ENCODE assay signal across 18 mouse cellular contexts in the genomic region with DNA sequence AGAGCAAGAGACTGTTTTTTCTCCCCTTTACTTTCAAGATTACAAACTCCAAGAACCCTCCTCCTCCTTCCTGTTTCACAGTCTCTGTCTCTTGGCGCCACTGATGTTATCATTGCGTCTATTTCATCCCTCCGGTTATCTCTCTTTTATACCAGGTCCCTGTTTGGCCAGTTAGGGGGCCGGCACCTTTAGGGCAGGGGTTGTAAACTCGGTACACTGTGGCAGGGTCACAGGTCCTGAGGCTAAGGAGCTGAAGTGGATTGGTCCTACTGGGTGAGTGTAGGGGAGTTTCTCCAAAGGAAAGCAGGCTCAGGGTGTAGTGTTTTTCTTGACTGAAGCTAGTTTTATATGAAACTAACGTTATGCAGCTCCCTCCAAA. TPM values are rescaled to one million over a fixed set of nuclear protein-coding genes. Genes with fewer than 3 reads are reported as not detected.
A peak's percentile ranks its signal among the peaks of the same experiment; 100 is the strongest.
DNase-seq lines count a peak whose midpoint lies in the region; ATAC-seq and TF ChIP-seq lines count a peak whose summit lies in the region.
"Had no signal": no experiment of that assay in that cellular context is flagged by ENCODE, and none has a peak within 500 bp of the region (broad histone marks: within the 10 kb centered on the region; RNA-seq: fewer than 3 reads in every experiment).

No protein-coding gene starts in this region.

- TF ChIP-seq EP300 in MEL (IDR thresholded peaks at IDR 0.05; ENCODE audit: low read depth in 1 of 2, low read length in 2 of 2) = peak in 1 of 2 experiments; percentile 16; a peak in 2 of 4 replicates

- peak; percentile 40; the same call in 1 of the 2 replicates for ATAC-seq in heart, embryonic 15.5 days (replicated peaks; ENCODE audit: insufficient number of reproducible peaks, insufficient read depth, low FRiP score, low read depth)
- ATAC-seq in liver, embryonic 15.5 days (ENCODE audit: insufficient read depth) = peak; percentile 54; the same call in 1 of the 2 replicates
- ATAC-seq in activated CD4-positive, CD25-positive, alpha-beta regulatory T cell, adult 4 months = no peak
- ATAC-seq: inflammation-experienced regulatory T-cells, adult 6 months; midbrain, embryonic 13.5 days had no signal

- H3K36me3 ChIP-seq in heart, embryonic 15.5 days = no peaks in the 10 kb centered on the region
- peaks cover 0 to 23% of the 10 kb centered on the region in 2 experiments; a peak in 2 of 4 replicates for H3K36me3 ChIP-seq in MEL (ENCODE audit: control insufficient read depth in 1 of 2, insufficient read depth in 2 of 2, low read length in 2 of 2)
- H3K36me3 ChIP-seq in liver, embryonic 15.5 days (replicated peaks) = no peaks in the 10 kb centered on the region
- H3K36me3 ChIP-seq: limb, embryonic 10.5 days; midbrain, embryonic 13.5 days had no signal

- no peak for DNase-seq in heart, postnatal 4 days
- peak; percentile 60 for DNase-seq in MEL (ENCODE audit: low read depth, low spot score)
- DNase-seq in induced T-regulatory cell, adult 2 months (ENCODE audit: low read depth) = peak; percentile 7
- DNase-seq in cerebellum, adult 11 months = no peak
- no peak for DNase-seq in frontal cortex, postnatal 10 days (ENCODE audit: low spot score in 2 of 2)
- DNase-seq: adrenal gland, adult 2 months; cerebellum, adult 9-11 months; embryo, embryonic 11 days; layer of hippocampus, postnatal 36 days; lung, postnatal 14 days; right cerebral cortex, postnatal 14 days; thymus, postnatal 25 days had no signal

- no peaks in the 10 kb centered on the region for H3K27me3 ChIP-seq in heart, embryonic 15.5 days
- no peaks in the 10 kb centered on the region for H3K27me3 ChIP-seq in MEL (ENCODE audit: control insufficient read depth in 1 of 2, insufficient read depth in 2 of 2, low read length in 2 of 2)
- H3K27me3 ChIP-seq in liver, embryonic 15.5 days = 0 out of 2 replicates have a peak, but pooled peaks cover 3% of the 10 kb centered on the region

- peaks cover 21% of the 10 kb centered on the region for H3K4me1 ChIP-seq in heart, embryonic 15.5 days (replicated peaks)
- peaks cover 22 to 35% of the 10 kb centered on the region in 2 experiments for H3K4me1 ChIP-seq in MEL (ENCODE audit: control insufficient read depth in 1 of 2, insufficient read depth in 2 of 2, low read length in 2 of 2)
- peaks cover 31% of the 10 kb centered on the region for H3K4me1 ChIP-seq in liver, embryonic 15.5 days (replicated peaks)

- TF ChIP-seq RAD21 in MEL (IDR thresholded peaks at IDR 0.05; ENCODE audit: low read depth, low read length) = no peak

- no peaks in the 10 kb centered on the region for H3K9me3 ChIP-seq in heart, embryonic 15.5 days (replicated peaks)
- H3K9me3 ChIP-seq in MEL (replicated peaks; ENCODE audit: insufficient read depth, low read length) = no peaks in the 10 kb centered on the region
- H3K9me3 ChIP-seq in liver, embryonic 15.5 days (replicated peaks) = no peaks in the 10 kb centered on the region
- H3K9me3 ChIP-seq: limb, embryonic 10.5 days; midbrain, embryonic 13.5 days had no signal

- 8% methylated on average over 6 of the region's 6 CpGs for WGBS in heart, embryonic 15.5 days
- 2% methylated on average over 6 of the region's 6 CpGs for WGBS in liver, embryonic 15.5 days (ENCODE audit: insufficient replicate concordance)

- no peaks in the 10 kb centered on the region for H3K79me2 ChIP-seq in MEL (ENCODE audit: control insufficient read depth, insufficient read depth, low read length, poor library complexity)

- TF ChIP-seq CTCF in MEL (IDR thresholded peaks at IDR 0.05 in 2 of 3, conservative IDR thresholded peaks at IDR 0.05 in 1 of 3; ENCODE audit: control insufficient read depth in 1 of 3, insufficient read depth in 1 of 3, low read depth in 2 of 3, low read length in 3 of 3, poor library complexity in 1 of 3, severe bottlenecking in 1 of 3) = no peak

- no peak overlapping the region; the same call in 1 of the 2 replicates for H3K9ac ChIP-seq in heart, embryonic 15.5 days
- peak overlapping the region; percentile 63 for H3K9ac ChIP-seq in MEL (ENCODE audit: control insufficient read depth, low read depth, low read length, poor library complexity, severe bottlenecking)
- H3K9ac ChIP-seq in liver, embryonic 15.5 days = no peak overlapping the region
- H3K9ac ChIP-seq: midbrain, embryonic 13.5 days had no signal

- H3K4me3 ChIP-seq in heart, embryonic 15.5 days = no peak overlapping the region
- peak overlapping the region; percentile 39 to 49 for H3K4me3 ChIP-seq in MEL (ENCODE audit: control insufficient read depth in 1 of 2, insufficient read depth in 1 of 2, low read depth in 2 of 2, low read length in 2 of 2)
- H3K4me3 ChIP-seq in liver, embryonic 15.5 days (replicated peaks) = peak overlapping the region; percentile 31
- H3K4me3 ChIP-seq: limb, embryonic 10.5 days; midbrain, embryonic 13.5 days had no signal

- no peak for TF ChIP-seq POLR2A in MEL (IDR thresholded peaks at IDR 0.05; ENCODE audit: control insufficient read depth in 1 of 2, insufficient read depth in 1 of 2, low read depth in 1 of 2, low read length in 2 of 2, poor library complexity in 1 of 2)

- peak overlapping the region; percentile 68 for H3K27ac ChIP-seq in heart, embryonic 15.5 days
- peak overlapping the region; percentile 64 for H3K27ac ChIP-seq in MEL (ENCODE audit: control insufficient read depth, low read depth, low read length)
- H3K27ac ChIP-seq in liver, embryonic 15.5 days (replicated peaks) = peak overlapping the region; percentile 11; the same call in 1 of the 2 replicates
- H3K27ac ChIP-seq: limb, embryonic 10.5 days; midbrain, embryonic 13.5 days had no signal

- peak overlapping the region; percentile 43 for H3K4me2 ChIP-seq in heart, embryonic 15.5 days
- H3K4me2 ChIP-seq in liver, embryonic 15.5 days = peak overlapping the region; percentile 59
- H3K4me2 ChIP-seq: midbrain, embryonic 13.5 days had no signal

TF ChIP-seq in MEL, 35 proteins besides CTCF, POLR2A, EP300 and RAD21:
- TF ChIP-seq RCOR1 (IDR thresholded peaks at IDR 0.05; ENCODE audit: low read depth, low read length) (no peak), ELF1 (IDR thresholded peaks at IDR 0.05; ENCODE audit: low read depth, low read length) (peak; percentile 17; the same call in 1 of the 2 replicates), ETS1 (IDR thresholded peaks at IDR 0.05; ENCODE audit: low read depth, low read length) (peak; percentile 11), GATA1 (IDR thresholded peaks at IDR 0.05; ENCODE audit: low read depth, low read length) (peak; percentile 76), UBTF (IDR thresholded peaks at IDR 0.05; ENCODE audit: borderline replicate concordance, insufficient read depth, low read depth, low read length) (no peak), E2F4 (IDR thresholded peaks at IDR 0.05; ENCODE audit: borderline replicate concordance, low read depth, low read length) (0 out of 2 replicates have a peak, but pooled peaks have one; percentile 34), ZKSCAN1 (IDR thresholded peaks at IDR 0.05; ENCODE audit: low read depth, low read length) (peak; percentile 85), NRF1 (IDR thresholded peaks at IDR 0.05; ENCODE audit: insufficient read depth, low read depth, low read length, poor library complexity, severe bottlenecking) (no peak)

RNA-seq across cellular contexts. Expression of a gene that starts 40.7 kb away (rescaled TPM):
- 37.3 and 39.9 TPM in 2 replicates for polyA plus RNA-seq in heart, embryonic 15.5 days (2015; fragmentation: Nextera tagmentation; extraction: Ambion mirVana)
- total RNA-seq in heart, postnatal 4 days (2021) = 100 to 1,000 TPM; 223 to 230 TPM
- total RNA-seq in MEL (2012; rRNA removed) = 4.0 and 4.5 TPM in 2 replicates
- polyA plus RNA-seq in MEL (2012; ENCODE audit: insufficient read depth in 1 of 2, insufficient read length in 2 of 2, low read depth in 1 of 2, low replicate concordance in 2 of 2, missing spikeins in 1 of 2) = 1 to 10 TPM in 1 of 2 experiments, not detected in 1; 2.7 TPM
- 6.6 and 7.9 TPM in 2 replicates for polyA plus RNA-seq in liver, embryonic 15.5 days (2015; fragmentation: Nextera tagmentation; extraction: Ambion mirVana)
- under 1 TPM in 1 of 2 experiments, not detected in 1; 0.50 TPM for polyA plus RNA-seq in activated CD4-positive, CD25-positive, alpha-beta regulatory T cell, adult 4 months (2017; shearing (Covaris generic))

Comparison
In these comparisons a context has a peak if more than half of its experiments do, and no peak if none do; other contexts are left out.
1. H3K27ac ChIP-seq: peak in every context shown above with its lines; median percentile 68 in heart, embryonic 15.5 days; 64 in MEL; 11 in liver, embryonic 15.5 days.
2. DNase-seq: peak in MEL (single experiment) and induced T-regulatory cell, adult 2 months (single experiment); none in heart, postnatal 4 days (single experiment), cerebellum, adult 11 months (single experiment) and frontal cortex, postnatal 10 days (0 of 2).